Mouse (Mus musculus): ENCODE results near the gene Pde4dip.

The Pde4dip gene

DNA sequence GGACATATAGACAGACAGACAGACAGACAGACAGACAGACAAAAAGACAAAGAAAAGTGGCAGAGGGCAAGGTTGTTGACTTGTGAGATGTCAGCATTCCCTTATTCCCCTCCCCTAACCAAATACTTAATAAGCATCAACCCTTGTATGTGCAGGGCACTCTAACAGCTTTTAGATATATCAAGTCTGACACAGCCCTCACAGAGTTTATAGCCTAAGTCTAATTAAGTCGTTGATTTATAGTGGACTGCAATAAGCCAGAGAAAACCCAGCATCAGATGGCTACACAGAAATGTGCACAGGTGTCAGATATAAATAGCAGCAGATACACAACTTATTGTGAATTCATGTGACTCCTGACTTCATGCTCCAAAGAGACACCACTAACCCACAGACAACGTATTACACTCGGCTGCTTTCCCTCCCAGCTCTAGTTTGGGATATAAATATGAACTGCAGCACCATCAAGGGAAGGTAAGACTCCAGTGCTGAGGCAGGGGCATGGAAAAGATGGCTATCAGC lies 87.3 kb downstream of the Pde4dip start:
- no peak for DNase-seq

DNA sequence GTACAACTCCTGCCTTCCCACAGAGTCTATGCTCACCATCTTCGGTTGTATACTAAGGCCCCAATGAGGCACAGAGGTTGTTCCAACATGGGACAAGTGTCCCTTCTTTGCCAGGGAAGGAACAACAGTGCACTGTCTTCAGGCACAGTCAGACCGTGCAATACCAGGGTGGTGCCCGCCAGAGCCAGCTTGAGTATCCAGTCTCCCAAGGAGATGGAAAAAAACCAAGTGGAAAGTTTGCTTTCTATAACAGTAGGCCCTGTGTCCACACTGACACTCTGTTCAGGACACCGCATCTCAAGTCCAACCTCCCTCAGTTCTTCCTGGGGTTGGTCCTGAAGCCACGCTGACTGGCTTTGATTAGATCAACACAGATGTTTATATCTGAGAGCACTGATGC lies 87.8 kb downstream of the Pde4dip start:
- no peak for DNase-seq

DNA sequence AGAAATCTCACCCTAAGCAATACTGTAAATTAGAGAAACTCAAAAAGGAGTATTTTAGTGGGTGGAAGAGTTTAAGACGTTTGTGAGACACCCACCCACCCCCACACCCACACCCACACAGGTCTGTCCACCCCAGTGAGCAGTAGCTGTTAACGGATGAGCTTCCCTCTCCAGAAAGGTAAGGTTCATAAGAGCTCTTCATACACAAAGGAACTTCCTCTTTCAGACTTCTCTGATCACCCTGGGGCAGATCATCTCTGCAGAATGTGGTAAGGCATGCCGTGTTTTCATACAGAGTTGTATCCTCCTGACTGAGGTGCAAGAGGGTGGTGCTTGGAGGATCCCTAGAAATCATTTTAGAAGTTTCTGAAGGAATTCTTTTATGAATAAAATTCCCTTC lies 88.5 kb downstream of the Pde4dip start:
- DNase-seq = no peak

DNA sequence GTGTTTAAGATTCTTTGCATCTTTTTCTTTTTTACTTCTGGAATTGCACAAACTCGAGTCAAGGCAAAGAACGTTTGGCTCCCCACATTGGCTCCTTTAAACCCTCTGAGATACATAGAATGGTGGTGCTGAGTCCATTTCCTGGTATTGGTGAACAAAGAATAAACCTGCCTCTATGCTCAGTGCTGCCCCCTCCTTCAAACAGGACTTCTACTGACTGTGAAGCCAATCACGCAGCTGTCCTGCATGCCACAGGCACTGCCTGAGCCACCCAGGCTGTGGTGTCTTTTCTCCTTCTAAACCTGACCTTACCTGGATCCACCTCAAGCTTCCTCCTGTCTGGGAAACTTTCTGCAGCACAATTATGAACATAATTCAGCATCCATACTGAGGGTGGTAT lies 89.2 kb downstream of the Pde4dip start:
- DNase-seq = no peak

DNA sequence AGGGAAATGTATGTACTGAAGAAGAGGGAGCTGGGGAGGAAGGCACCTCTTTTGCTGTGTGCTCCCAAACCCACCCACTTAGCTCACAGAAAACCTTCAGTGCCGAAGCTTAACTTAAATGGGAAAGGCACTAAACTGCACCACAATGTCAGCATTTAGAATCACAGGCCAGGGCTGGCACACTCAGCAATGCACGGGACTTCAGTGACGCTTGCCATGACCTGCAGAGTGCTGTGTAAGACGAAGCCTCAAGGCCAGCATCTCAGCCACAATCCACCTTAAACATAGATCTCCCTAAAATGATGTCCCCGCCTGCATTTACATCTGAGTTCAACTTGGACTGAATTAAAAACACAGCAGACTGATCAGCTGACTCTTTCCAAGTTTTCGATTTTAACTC lies 91.1 kb downstream of the Pde4dip start:
- no peak for DNase-seq

DNA sequence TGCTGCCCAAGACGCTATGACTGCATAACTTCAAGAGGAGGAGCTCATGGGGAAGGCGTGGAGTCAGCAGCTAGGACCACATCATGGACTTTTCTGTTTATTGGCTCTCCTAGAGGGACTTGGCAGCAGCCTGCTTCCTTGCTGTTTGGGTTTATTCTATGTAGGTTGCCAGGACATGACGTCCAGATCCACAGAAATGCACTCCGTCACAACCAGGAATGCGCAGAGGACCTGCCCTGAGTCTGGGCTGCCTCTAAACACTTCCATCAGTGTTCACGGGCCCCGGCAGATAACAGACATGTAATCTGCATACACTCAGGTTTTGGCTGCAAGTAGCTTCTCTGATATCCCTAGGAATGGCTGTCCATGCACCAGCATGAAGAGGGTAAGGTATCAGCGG lies 94.5 kb downstream of the Pde4dip start:
- no peak for DNase-seq

DNA sequence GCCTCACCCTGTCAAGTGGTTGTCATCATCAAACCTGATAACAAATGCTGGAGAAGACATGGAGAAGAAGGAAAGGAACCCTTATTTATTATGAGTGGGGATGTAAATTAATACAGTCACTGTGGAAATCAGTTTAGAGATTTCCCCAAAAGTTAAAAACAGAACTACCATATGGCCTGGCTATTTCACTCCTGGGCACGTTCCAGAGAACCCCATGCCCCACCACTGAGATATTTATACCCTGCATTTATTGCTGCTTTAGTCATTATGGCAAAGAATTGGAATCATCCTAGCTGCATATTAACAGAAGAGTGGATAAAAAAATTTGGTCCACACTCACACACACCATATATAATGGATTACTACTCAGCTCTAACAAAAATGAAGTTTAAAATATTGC lies 98.4 kb downstream of the Pde4dip start:
- no peak for DNase-seq

DNA sequence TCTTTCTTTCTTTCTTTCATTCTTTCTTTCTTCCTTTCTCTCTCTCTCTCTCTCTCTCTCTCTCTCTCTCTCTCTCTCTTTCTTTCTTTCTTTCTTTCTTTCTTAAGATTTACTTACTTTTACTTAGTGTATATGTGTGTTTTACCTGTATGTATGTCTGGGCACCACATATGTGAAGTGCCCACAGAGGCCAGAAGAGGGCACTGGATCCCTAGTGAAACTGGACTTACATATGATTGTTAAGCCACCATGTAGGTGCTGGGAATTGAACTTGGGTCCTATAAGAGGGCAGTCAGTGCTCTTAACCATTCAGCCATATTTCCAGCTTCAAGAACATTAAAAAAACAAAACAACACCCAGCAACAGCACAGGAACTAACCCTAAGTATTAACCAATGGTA lies 99.2 kb downstream of the Pde4dip start:
- no peak for DNase-seq

DNA sequence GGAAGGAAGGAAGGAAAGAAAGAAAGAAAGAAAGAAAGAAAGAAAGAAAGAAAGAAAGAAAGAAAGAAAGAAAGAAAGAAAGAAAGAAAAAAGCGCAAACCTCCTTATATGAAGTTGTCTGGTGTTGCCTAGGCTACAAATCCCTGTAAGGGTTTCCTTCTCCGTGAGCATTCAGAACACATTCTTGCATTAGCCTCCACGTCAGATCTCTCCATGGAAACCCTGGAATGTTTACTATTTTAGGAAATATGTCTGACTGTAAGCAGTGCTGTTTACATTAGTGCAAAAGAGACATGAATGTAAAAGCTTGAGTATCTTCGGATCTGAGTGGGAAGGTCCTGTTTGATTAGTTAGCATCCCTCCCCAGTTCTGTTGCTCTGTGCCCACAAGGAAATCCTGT lies 112.3 kb downstream of the Pde4dip start:
- DNase-seq = no peak

DNA sequence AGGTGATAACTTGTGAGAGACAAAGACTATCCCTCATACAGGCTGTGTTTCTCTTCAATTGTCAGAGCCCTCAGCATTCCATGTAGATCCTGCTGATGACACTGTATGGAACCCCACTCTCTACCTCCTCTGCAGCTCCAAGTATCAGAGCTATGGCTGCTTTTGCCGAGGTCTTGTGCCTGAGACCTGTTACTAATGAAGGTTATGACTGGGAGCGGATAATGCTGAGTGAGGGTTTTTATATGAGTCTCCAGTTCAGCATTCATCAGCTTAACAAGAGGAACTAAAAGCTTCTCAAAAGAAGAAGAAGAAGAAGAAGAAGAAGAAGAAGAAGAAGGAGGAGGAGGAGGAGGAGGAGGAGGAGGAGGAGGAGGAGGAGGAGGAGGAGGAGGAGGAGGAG lies 112.8 kb downstream of the Pde4dip start:
- DNase-seq = no peak

DNA sequence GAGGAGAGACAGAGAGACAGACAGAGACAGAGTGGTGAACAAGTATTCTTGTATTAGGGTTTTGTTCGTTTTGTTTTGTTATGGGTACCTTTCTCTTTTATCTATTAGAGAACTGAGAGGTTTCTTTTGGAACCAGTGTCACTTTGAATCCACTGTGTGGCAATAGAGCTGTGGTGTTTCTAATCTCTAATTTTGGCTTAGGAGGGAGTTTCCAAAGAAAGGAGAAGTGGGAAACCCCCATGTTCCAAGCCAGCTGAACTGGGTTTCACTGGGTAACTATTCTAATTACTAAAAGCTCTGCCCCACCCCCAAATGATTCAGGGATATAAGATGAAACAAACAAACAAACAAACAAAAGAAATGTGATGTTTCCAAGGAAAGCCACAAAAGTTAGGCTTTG lies 113.6 kb downstream of the Pde4dip start:
- no peak for DNase-seq

DNA sequence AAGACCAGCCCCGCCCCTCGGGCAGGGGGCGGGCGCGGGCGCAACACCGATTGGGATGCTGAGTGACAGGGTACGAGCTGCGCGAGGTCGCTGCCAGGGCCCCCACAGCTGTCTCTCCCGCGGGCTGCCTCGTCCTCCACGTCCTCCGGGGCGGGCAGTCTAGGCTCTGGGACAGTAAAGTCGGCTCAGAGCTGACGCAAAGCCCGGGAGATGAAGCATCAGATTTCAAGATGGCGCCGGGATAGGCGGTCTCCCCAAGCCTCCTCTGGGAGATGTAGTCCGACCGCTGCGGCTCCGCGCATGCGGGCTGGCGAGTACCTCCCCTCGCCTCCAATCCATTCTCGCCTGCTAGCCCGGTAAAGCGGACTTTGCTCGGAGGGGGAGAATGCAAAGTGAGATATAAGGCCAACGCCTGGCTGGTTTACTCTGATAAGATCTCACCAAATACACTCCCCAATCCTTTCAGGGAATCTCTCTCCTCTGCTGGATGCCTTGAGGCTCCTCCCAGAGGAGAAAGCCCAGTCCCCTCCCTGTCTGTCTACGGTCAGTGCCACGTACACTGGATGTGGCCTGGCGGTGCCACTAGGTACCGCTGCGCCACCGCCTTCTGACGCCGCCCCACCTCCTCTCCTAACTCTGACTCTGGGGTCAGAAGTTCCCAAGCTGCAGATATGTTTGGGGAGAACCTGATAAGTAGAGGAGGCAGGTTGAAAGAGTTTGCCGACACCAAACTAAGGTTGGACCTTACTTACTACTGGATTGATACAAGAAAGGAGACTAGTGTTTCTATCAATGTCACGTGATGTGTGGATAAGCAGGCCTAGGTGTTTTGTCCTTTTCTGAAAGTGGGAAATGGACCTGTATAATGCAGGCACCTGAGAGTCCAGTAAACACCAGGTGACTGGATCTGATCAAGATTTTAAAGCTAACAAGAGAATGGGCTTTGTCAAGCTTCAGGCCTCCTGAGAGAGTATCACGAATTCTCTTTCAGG lies 120.4 kb downstream of the Pde4dip start:
- DNase-seq = peak; percentile 97

DNA sequence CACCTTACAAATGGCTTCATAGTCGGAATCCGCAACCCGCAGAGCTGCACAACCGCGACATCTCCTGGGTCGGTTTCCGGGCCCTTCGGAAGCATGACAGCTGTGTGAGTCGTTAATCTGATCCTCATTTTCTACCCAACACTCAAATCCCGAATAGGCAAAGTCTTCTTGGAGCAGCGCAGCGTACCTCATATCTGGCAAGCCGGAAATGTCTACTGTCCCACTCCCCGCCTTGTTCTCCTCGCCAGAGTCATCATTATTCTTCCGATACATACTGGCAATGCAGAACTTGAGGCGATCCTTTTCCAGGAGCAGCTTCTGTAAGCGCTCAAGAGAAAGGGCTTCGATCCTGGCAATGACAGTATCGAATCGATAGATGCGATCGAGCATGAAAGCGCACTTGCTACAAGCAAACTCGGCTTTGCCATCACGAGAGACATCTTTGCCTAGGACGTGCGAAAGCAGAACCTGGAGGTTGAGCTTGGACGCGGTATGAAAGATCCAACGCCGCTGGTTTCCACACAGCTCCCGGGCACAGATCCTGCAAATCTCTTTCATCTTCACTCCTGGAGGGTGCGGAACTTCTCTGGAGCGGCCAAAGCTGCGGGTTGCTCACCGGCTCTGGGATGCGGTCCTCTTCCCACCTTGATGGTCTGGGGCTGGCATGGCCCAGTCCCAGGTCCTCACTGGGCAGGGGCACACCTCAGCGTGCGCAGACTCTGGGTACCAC lies 121.3 kb downstream of the Pde4dip start:
- DNase-seq = peak; percentile 29

DNA sequence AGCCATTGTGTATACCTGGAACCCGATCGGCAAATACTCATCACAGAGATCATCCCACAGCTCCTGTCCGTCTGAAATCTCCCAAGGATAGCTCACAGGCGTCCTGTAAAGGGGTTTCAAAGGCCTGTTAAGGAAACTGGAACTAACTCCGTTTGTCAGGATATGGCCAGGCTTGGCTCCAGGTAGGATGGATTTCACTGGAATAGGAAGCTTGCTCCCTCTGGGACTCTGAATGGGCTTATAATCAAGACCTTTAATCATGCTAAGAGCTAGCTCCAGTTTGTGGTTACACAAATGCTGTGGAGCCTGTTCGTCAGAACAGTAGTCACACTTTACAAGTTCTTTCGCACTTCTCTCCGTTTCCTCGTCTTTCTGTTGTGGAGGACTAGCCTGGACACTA lies 122.0 kb downstream of the Pde4dip start:
- peak; percentile 12 for DNase-seq

DNA sequence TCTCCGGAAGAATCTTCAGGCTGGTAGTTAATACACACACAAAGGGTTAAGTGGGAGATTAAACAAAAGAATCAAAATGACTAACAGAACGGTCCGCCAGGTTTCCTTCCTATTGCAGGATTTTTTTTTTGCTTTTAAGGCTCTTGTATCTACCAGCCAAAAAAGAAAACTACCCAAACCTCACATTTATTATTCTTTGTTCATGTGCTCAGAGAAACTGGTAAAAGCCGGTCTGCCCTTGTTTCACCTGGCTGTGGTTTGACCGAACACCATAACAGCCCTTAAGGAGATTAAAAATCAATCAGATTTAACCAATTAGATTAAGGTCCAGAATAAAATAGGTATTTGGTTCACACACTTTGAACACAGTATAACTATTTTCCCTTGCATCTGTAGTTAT lies 124.4 kb downstream of the Pde4dip start:
- no peak for DNase-seq

DNA sequence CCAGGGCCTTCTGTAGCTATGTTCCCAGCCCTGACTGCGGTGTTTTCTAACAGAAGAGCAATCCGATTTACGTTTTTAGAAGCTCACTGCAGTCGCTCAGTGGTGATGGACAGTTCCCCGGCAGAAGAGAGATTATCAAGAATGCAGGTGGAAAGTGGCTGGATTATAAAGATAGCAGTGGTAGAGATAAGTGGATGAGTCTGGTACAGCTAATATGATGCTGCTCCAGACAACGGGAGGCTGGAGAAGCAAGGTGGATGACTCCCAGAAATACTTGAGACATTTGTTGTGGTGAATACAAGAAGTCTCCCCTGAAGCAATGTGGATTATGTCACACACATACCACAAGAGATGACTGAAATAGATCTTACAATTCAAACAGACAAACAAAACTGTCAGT lies 126.6 kb downstream of the Pde4dip start:
- DNase-seq = no peak

DNA sequence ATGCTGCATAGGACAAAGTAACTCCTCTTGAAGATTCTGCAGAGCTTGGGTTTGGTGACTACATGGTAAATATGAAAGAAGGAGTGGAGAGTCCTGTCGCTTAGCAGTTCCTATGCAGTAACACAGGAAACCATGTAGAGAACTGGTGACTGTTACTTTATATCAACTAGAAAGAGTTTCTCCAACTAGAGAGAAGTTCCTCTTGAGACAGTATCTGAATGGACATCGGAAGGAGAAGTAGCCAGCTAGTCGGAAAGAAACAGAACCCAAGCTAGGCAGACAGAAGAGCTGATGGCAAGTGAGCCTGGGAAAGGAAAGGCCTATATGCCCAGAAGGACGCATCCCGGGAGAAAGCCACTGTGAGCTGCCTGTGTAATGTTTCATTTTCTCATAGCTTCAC lies 127.3 kb downstream of the Pde4dip start:
- DNase-seq = no peak

DNA sequence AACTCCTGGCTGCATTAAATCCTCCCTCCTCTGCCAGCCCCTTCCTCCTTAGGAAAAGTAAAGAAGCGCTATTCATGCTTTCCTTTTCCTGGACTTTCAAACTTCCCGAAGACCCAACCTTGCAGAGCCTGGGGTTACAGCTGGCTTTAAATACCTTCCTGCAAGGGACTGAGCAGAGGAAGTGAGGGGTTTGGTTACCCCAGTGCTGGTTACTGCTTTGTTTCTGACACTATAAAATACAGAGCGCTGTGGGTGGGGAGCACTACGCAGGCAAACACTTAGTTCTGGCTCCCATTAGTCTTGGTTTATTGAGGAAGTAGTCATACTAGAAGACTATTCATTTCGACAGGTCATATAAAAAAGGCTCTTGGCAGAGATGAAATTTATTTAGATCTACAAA lies 128.7 kb downstream of the Pde4dip start:
- DNase-seq = no peak

DNA sequence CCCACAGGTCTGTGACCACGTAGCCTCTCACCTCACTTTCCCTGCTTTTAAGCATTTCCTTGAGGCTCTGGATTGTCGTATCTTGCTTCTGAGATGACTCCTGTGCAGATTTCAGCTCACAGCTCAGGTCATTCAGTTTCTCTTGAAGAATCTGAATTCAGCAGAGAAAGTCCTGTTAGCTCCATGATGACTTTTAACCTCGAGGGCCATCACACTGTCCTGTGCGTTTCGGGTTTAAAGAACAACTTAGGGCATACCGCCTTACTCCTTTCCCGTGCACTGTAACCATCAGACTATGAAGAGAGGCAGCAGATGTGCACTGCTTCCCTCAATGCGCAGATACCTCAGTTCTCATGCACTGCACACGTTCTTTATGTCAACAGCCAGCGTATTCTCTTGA lies 131.0 kb downstream of the Pde4dip start:
- DNase-seq = no peak

DNA sequence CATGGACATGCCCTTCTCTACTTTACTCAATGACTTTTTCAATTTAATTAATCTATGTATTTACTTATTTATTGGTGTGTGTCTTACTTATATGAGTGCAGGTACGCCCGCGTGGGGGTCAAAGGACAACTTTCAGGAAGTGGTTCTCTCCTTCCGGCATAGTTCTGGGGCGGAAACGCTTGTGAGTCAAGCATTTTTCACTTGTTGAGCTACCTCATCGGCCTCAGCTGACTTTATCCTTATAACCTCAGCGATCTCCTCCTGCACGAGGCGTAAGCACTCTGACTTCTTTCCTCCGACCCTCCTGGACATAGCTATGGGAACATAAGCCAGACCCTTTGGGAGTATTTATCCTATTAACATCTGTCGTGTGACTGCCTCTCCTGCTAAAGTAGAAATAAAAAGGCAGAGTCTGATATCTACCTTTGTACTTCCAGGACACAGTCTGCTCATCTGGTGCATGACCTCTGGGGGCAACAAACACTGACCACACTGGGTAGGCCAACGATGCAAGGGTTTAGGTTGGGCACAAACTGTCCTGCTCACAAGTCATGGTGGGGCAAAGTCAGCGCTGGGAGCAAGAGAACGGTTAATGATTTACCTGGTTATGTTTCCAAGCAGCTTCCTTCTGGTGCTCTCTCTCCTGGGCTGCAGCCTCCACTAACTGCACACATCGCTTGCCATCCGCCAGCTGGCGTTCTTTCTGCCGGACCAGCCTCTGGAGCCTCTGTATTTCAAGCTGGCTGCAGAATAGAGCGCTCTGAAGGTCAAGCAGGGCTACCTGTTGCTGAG lies 132.0 kb downstream of the Pde4dip start:
- DNase-seq = no peak

DNA sequence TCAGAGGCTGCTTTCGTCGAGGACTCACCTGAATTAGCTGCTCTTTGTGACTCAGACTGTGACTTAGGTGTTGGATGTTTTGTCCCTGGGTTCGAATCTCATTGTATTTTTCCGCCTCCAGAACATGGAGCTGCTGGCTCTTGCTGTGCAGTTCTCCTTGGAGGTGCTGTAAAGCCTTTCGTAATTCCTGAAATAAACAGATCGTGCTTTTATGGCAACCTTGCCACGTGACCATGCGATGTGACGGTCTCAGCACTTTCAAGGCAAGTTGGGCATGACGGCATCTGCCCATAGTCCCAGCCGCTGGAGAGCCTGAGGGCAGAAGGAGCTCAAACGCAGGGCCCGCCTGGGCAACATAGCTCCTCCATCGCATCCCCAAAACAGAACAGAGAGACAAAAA lies 133.1 kb downstream of the Pde4dip start:
- DNase-seq = no peak

DNA sequence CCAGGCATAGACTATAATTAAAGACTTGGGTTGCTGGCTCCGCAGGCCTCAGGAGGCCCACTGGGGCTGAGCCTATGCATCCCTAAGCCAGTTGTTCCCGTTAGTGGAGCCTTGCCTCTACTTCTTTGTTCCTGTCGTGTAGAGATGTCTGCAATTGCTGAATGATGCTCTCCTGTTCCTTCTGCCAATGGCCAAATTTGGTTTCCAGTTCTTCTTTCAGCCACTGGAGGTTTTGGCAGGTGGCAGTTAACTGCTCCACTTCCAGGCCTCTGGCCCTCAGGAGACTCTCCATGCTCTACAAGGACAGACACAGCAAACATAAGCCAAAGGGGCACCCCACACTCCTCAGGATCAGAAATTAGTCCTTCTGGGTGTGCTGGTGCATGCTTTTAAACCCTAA lies 135.6 kb downstream of the Pde4dip start:
- DNase-seq = no peak

DNA sequence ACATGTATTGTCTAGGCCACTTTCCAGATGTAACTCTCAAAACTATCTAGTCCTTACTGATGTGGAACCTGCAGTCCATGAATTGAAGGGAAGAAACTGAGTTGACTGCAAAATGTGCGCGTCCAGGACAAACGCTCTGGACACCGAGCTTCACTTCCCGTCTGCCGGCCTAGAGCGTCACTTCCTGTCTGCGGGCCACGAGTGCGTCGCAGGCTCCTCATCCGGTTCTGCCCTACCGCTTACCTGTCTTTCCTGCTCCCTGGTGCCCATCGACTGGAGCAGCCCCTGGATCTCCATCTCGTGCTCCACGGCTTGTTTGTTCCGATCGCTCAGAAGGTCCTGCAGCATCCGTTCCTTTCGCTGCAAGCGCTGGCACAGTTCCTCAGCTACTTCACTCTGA lies 136.9 kb downstream of the Pde4dip start:
- no peak for DNase-seq

Measured in embryo, embryonic 11 days (tissue).